Mouse (Mus musculus) thymus, adult 2 months (tissue): ENCODE results near the gene Saa3.

Experiments
- CTCF ChIP-seq: fragments of 200-500 bp; IDR thresholded peaks from 2 replicates; pipeline ENCODE4 v1.5.1; 2012; ENCODE audit warnings: mild to moderate bottlenecking, control low read depth, low read length, moderate library complexity, borderline replicate concordance; ENCODE audit not compliant: control insufficient read depth, poor library complexity, insufficient read depth; ENCODE audit errors: extremely low read depth
- POLR2A ChIP-seq: fragments of 200-500 bp; IDR thresholded peaks from 2 replicates; pipeline ENCODE4 v1.6.1; 2012; ENCODE audit warnings: mild to moderate bottlenecking, low read length, control low read depth, moderate library complexity; ENCODE audit not compliant: control insufficient read depth, poor library complexity, insufficient read depth; ENCODE audit errors: extremely low read depth

GRCm38 (mm10) chr7:46716897-46717296 is 1.4 kb upstream of the Saa3 start:
- TF ChIP-seq POLR2A (no peak), CTCF (no peak)
